Mouse (Mus musculus): ENCODE results near the gene Tmem117. TPM values are rescaled to one million over a fixed set of nuclear protein-coding genes. Genes with fewer than 3 reads are reported as not detected.

The Tmem117 gene
- polyA plus RNA-seq, 1 experiment = 9.1 TPM

DNA sequence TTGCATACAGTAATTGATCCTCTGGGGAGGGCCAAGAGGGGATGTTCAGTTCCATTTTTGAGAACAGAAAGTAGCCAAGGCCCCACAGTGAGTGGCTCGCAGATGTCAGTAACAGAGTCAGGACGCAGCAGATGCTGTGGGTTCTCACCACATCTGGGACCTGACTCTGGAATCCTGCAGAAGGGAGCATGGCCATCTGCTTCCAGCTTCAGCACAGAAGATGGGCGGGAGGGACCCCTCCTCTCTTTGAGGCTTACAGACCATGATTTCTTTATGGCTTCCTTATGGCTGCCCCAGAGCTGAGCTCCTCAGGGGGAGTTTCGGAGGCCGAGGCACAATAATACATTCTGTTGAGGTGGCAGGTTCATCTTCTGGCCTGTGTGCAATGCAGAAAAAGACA lies 182.5 kb downstream of the Tmem117 start:
- Histone ChIP-seq H3K27me3 (ENCODE audit: control insufficient read depth, insufficient read depth, low read length) (no peaks in the 10 kb centered on the region), H3K4me1 (ENCODE audit: control insufficient read depth, insufficient read depth, low read length) (no peaks in the 10 kb centered on the region), H3K27ac (ENCODE audit: insufficient read depth, low read length) (no peak overlapping the region), H3K4me3 (replicated peaks; ENCODE audit: insufficient read depth, low read depth, low read length) (no peak overlapping the region)
- no peak for DNase-seq
- WGBS = 81% methylated on average over 5 of the region's 5 CpGs
- TF ChIP-seq CTCF (IDR thresholded peaks at IDR 0.05; ENCODE audit: borderline replicate concordance, insufficient read depth, low read depth, low read length) (no peak), POLR2A (IDR thresholded peaks at IDR 0.05; ENCODE audit: borderline replicate concordance, insufficient read depth, low read length) (no peak)

DNA sequence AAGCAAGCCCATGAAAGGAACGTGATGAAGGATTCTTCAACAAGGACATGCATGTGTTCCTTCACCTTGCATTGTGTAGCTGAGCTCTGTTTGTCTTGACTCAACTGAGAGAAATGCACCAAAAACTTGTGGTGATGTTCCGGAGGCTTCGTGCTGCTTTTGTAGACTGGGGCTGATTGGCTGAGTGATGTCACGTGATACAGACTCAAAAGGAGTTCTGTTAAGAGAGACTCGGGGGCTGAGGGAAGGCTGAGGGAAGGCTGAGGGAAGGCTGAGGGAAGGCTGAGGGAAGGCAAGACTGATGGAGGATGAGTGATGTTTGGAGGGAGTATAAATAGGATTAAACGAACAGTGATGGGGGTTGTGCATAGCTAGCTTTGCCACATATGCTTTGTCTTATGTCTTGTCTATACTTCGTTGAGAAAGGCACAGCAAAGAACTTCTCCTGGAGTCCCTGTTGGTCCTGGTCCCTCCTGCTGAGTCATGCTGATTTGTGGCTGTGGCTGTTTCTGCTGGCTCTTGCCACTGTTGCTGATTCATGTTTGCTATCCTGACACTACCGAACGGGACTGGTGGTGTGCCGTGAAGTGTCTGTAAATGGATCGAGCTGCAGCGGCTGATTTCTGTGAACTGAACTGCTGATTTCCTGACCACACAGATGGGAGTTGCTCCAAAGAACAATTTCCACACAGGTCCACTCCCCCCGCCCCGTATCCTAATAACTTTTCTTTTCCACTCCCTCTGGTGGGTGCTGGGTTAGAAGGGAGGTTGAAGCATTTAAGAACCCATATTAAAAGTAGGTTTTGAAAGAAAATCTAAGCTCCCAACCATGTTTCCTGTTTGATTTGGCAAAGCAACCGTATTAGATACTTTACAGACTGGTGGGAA lies 185.4 kb downstream of the Tmem117 start:
- DNase-seq = no peak
- no peak overlapping the region for H3K27ac ChIP-seq (ENCODE audit: insufficient read depth, low read length)
- H3K4me3 ChIP-seq (replicated peaks; ENCODE audit: insufficient read depth, low read depth, low read length) = no peak overlapping the region

GRCm38 (mm10) chr15:94835634-94836033 lies 206.6 kb downstream of the Tmem117 start:
- WGBS = 92% methylated on average over 3 of the region's 3 CpGs
- Histone ChIP-seq H3K4me3 (replicated peaks; ENCODE audit: insufficient read depth, low read depth, low read length) (no peak overlapping the region), H3K27ac (ENCODE audit: insufficient read depth, low read length) (no peak overlapping the region), H3K27me3 (ENCODE audit: control insufficient read depth, insufficient read depth, low read length) (no peaks in the 10 kb centered on the region), H3K4me1 (ENCODE audit: control insufficient read depth, insufficient read depth, low read length) (peaks cover 8% of the 10 kb centered on the region)
- TF ChIP-seq POLR2A (IDR thresholded peaks at IDR 0.05; ENCODE audit: borderline replicate concordance, insufficient read depth, low read length) (no peak), CTCF (IDR thresholded peaks at IDR 0.05; ENCODE audit: borderline replicate concordance, insufficient read depth, low read depth, low read length) (no peak)
- no peak for DNase-seq

More for the DNA sequence above, 185.4 kb downstream of the Tmem117 start:
- TF ChIP-seq POLR2A (IDR thresholded peaks at IDR 0.05; ENCODE audit: borderline replicate concordance, insufficient read depth, low read length) (no peak), CTCF (IDR thresholded peaks at IDR 0.05; ENCODE audit: borderline replicate concordance, insufficient read depth, low read depth, low read length) (no peak)
- 89% methylated on average over 15 of the region's 15 CpGs for WGBS
- no peaks in the 10 kb centered on the region for H3K4me1 ChIP-seq (ENCODE audit: control insufficient read depth, insufficient read depth, low read length)
- no peaks in the 10 kb centered on the region for H3K27me3 ChIP-seq (ENCODE audit: control insufficient read depth, insufficient read depth, low read length)

DNA sequence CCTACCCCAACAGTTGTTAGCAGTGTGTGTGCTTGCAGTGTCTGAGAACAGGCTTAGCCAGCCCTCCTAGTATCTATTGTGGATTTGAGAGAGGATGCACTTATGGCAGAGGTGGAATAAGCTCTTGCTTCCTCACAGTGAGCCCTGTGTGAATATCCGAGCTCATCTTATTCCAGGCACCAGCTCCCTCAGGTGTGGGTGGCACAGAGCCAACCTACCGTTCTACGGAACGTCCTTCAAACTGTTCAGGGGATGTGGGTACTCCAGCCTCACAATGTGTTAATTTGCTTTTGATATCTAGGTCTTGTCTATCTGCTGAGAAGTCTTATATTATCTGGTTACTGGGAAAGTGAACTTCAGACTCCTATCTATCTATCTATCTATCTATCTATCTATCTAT lies 209.6 kb downstream of the Tmem117 start:
- 13% methylated on average over 4 of the region's 4 CpGs for WGBS
- Histone ChIP-seq H3K4me3 (replicated peaks; ENCODE audit: insufficient read depth, low read depth, low read length) (no peak overlapping the region), H3K27me3 (ENCODE audit: control insufficient read depth, insufficient read depth, low read length) (no peaks in the 10 kb centered on the region), H3K4me1 (ENCODE audit: control insufficient read depth, insufficient read depth, low read length) (peaks cover 8% of the 10 kb centered on the region), H3K27ac (ENCODE audit: insufficient read depth, low read length) (no peak overlapping the region)
- TF ChIP-seq POLR2A (IDR thresholded peaks at IDR 0.05; ENCODE audit: borderline replicate concordance, insufficient read depth, low read length) = no peak
- no peak for TF ChIP-seq CTCF (IDR thresholded peaks at IDR 0.05; ENCODE audit: borderline replicate concordance, insufficient read depth, low read depth, low read length)
- DNase-seq = peak in 1 of 2 experiments; percentile 14

DNA sequence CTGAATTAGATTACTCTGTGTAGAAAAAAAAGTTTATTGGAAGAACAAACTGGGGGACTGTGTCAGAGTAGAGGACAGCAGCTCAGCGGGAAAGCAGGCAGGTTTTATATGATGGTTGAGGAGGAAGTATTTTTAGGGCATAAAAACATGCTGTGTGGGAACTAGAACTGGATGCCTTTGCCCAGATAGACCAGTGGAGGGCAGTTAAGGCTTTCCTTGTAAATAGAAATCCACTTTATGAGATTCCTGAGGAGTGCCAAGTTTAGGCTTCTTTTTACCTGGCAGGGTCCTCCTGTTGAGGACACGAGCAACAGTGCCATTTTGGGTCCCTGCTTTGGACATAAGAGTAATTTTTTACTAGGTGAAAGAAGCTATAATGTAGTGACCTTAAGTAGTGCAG lies 218.5 kb downstream of the Tmem117 start:
- no peaks in the 10 kb centered on the region for H3K27me3 ChIP-seq (ENCODE audit: control insufficient read depth, insufficient read depth, low read length)
- no peak overlapping the region for H3K27ac ChIP-seq (ENCODE audit: insufficient read depth, low read length)
- peak in 1 of 2 experiments; percentile 42 for DNase-seq
- no peaks in the 10 kb centered on the region for H3K4me1 ChIP-seq (ENCODE audit: control insufficient read depth, insufficient read depth, low read length)
- TF ChIP-seq POLR2A (IDR thresholded peaks at IDR 0.05; ENCODE audit: borderline replicate concordance, insufficient read depth, low read length) = no peak
- peak; percentile 36; the same call in 1 of the 2 replicates for TF ChIP-seq CTCF (IDR thresholded peaks at IDR 0.05; ENCODE audit: borderline replicate concordance, insufficient read depth, low read depth, low read length)
- WGBS = 27% methylated on average over 2 of the region's 2 CpGs
- H3K4me3 ChIP-seq (replicated peaks; ENCODE audit: insufficient read depth, low read depth, low read length) = no peak overlapping the region

DNA sequence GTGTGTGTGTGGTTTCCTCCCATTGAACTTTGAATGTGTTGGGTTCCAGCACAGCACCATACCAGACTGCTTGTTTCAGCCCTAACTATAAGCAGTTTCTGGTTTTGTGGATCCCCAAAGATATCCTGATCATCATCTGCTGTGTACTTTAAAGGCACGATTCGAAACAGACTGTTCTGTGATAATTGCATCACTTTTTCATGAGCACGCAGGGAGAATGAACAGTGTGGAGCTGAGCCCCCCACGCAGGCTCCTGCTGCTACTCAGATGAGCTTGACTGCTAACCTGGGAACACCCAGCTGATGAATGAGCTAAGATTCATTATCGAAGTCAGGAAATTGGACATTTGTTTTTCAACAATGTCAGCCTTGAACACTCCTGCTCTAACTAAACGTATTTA lies 230.6 kb downstream of the Tmem117 start:
- TF ChIP-seq POLR2A (IDR thresholded peaks at IDR 0.05; ENCODE audit: borderline replicate concordance, insufficient read depth, low read length) (no peak), CTCF (IDR thresholded peaks at IDR 0.05; ENCODE audit: borderline replicate concordance, insufficient read depth, low read depth, low read length) (no peak)
- H3K27me3 ChIP-seq (ENCODE audit: control insufficient read depth, insufficient read depth, low read length) = no peaks in the 10 kb centered on the region
- H3K4me3 ChIP-seq (replicated peaks; ENCODE audit: insufficient read depth, low read depth, low read length) = no peak overlapping the region
- WGBS = 93% methylated on average over 6 of the region's 6 CpGs
- no peaks in the 10 kb centered on the region for H3K4me1 ChIP-seq (ENCODE audit: control insufficient read depth, insufficient read depth, low read length)
- DNase-seq = no peak
- no peak overlapping the region for H3K27ac ChIP-seq (ENCODE audit: insufficient read depth, low read length)

DNA sequence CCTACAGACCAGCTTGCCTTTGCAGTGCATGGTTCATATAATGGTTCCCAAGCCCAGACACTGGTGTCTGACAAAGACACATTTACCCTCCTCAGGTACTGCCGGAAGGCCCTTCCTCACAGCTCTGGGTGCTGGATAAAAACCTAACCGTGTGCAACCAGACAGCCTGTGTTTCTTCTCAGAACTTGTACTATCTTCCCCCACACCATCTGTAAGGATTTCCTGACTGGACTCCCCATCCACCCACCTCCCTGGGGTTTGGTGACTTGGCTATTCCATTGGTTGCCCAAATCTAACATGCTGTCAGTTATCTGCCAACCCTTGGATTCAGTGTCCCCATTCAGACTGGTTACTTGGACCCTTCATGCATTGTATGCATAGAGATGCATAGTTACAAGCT lies 232.1 kb downstream of the Tmem117 start:
- H3K4me1 ChIP-seq (ENCODE audit: control insufficient read depth, insufficient read depth, low read length) = no peaks in the 10 kb centered on the region
- no peak overlapping the region for H3K27ac ChIP-seq (ENCODE audit: insufficient read depth, low read length)
- no peaks in the 10 kb centered on the region for H3K27me3 ChIP-seq (ENCODE audit: control insufficient read depth, insufficient read depth, low read length)
- no peak overlapping the region for H3K4me3 ChIP-seq (replicated peaks; ENCODE audit: insufficient read depth, low read depth, low read length)
- DNase-seq = no peak
- TF ChIP-seq POLR2A (IDR thresholded peaks at IDR 0.05; ENCODE audit: borderline replicate concordance, insufficient read depth, low read length) (no peak), CTCF (IDR thresholded peaks at IDR 0.05; ENCODE audit: borderline replicate concordance, insufficient read depth, low read depth, low read length) (no peak)
- WGBS = 83% methylated on average over 2 of the region's 2 CpGs

- no peaks in the 10 kb centered on the region for H3K4me1 ChIP-seq (ENCODE audit: control insufficient read depth, insufficient read depth, low read length)
- no peak for DNase-seq
- WGBS = 68% methylated on average over 1 of the region's 1 CpGs
- TF ChIP-seq CTCF (IDR thresholded peaks at IDR 0.05; ENCODE audit: borderline replicate concordance, insufficient read depth, low read depth, low read length) (no peak), POLR2A (IDR thresholded peaks at IDR 0.05; ENCODE audit: borderline replicate concordance, insufficient read depth, low read length) (no peak)
- no peak overlapping the region for H3K27ac ChIP-seq (ENCODE audit: insufficient read depth, low read length)
- H3K27me3 ChIP-seq (ENCODE audit: control insufficient read depth, insufficient read depth, low read length) = no peaks in the 10 kb centered on the region
- H3K4me3 ChIP-seq (replicated peaks; ENCODE audit: insufficient read depth, low read depth, low read length) = no peak overlapping the region
Measured at GRCm38 (mm10) chr15:94864134-94864533, 235.1 kb downstream of the Tmem117 start.

All from cerebellum, adult 2 months (tissue).